In the genomic region with DNA sequence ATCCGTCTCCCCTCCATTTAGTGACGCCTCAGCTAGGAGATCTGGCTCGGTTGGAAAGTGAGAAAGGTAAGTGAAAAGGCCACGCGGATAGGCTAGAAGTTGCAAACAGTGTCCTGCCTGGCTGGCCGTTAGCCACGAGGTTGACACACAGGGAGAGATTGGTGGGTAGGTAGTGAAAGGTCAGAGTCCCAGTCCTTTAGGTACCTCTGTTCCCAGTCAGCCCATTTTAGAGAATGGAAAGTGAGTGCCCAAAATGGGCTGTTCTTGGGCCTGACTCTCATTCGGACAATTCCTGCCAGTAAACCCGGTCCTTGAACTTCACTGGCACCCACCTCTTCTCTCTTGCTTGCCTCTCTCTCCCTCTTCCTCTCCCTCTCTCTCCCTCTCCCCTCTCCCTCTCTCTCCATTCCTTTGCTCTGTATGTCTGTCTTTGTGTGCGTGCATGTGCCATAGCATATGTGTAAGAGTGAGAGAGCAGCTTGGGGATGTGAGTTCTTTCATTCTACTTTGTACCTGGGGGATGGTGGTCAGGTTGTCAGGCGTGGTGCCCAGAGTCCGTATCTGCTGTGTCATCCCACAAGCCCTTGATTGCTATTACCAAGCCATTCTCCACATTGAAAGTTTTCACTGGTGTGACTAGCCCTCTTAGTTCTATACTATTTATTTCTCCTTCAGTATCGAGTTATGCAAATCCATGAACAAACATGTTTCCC, we compare ENCODE assay signal across 8 mouse cellular contexts. TPM values are rescaled to one million over a fixed set of nuclear protein-coding genes. Genes with fewer than 3 reads are reported as not detected.
DNase-seq lines count a peak whose midpoint lies in the region; ATAC-seq and TF ChIP-seq lines count a peak whose summit lies in the region.

A gene (minus strand): TSS at position 4 of the 713 bp plus-strand sequence.

- intact Hi-C loops in heart, postnatal 36 days (cut with DNase I) = loop anchor here (5.0 kb wide), 2 partner anchors 134 to 149 kb away; a partner anchor contains a TSS

- no peaks in the 10 kb centered on the region for H3K27me3 ChIP-seq in G1E (ENCODE audit: insufficient read depth, low read length)
- H3K27me3 ChIP-seq in limb, embryonic 14.5 days (ENCODE audit: control insufficient read depth, insufficient read depth, low read length) = no peaks in the 10 kb centered on the region

- H3K4me3 ChIP-seq in G1E (ENCODE audit: low read depth, low read length) = peak within 1 kb of the TSS; percentile 94
- H3K4me3 ChIP-seq in limb, embryonic 14.5 days (replicated peaks; ENCODE audit: low read length) = peak within 1 kb of the TSS; percentile 98
- peak within 1 kb of the TSS; percentile 89 for H3K4me3 ChIP-seq in olfactory bulb, adult 2 months (ENCODE audit: insufficient read depth, low read depth, low read length)

- peak within 1 kb of the TSS; percentile 75 for H3K4me2 ChIP-seq in limb, embryonic 14.5 days (replicated peaks; ENCODE audit: low read depth, low read length, severe bottlenecking)

- peaks cover 71% of the 10 kb centered on the region for H3K4me1 ChIP-seq in G1E (ENCODE audit: insufficient read depth, low read depth, low read length)
- H3K4me1 ChIP-seq in limb, embryonic 14.5 days (ENCODE audit: control insufficient read depth, insufficient read depth, low read length) = peaks cover 19% of the 10 kb centered on the region
- peaks cover 11% of the 10 kb centered on the region for H3K4me1 ChIP-seq in olfactory bulb, adult 2 months (ENCODE audit: control insufficient read depth, insufficient read depth, low read length)

- no peak for TF ChIP-seq POLR2A in limb, embryonic 14.5 days (IDR thresholded peaks at IDR 0.05; ENCODE audit: borderline replicate concordance, extremely low read depth, insufficient read depth, insufficient read length)
- peak; percentile 21; the same call in 1 of the 2 replicates for TF ChIP-seq POLR2A in olfactory bulb, adult 2 months (IDR thresholded peaks at IDR 0.05; ENCODE audit: insufficient read depth, low read depth, low read length)

- no peaks in the 10 kb centered on the region for H3K9me3 ChIP-seq in G1E (replicated peaks)
- H3K9me3 ChIP-seq in limb, embryonic 14.5 days (ENCODE audit: control insufficient read depth, low read length) = no peaks in the 10 kb centered on the region

- ATAC-seq in G1E (ENCODE audit: extremely low read depth, insufficient number of reproducible peaks, low FRiP score, poor library complexity, severe bottlenecking) = no peak
- ATAC-seq in erythroid progenitor cell, adult 5-6 weeks (replicated peaks; ENCODE audit: low FRiP score, poor library complexity, severe bottlenecking) = peak; percentile 73
- no peak; the same call in 1 of the 2 replicates for ATAC-seq in limb, embryonic 14.5 days (ENCODE audit: low FRiP score, low read depth)

- TF ChIP-seq CTCF in G1E (IDR thresholded peaks at IDR 0.05; ENCODE audit: low read depth, low read length) = no peak
- no peak for TF ChIP-seq CTCF in olfactory bulb, adult 2 months (IDR thresholded peaks at IDR 0.05; ENCODE audit: insufficient read depth, low read depth, low read length)

- DNase-seq in kidney, adult 18-20 months = peak; percentile 23
- no peak for DNase-seq in kidney, adult 9 months
- DNase-seq in G1E (ENCODE audit: low spot score) = no peak
- DNase-seq in heart, postnatal 36 days = no peak
- no peak for DNase-seq in limb, embryonic 14.5 days (ENCODE audit: low spot score)
- DNase-seq in right cerebral cortex, adult 2 months (ENCODE audit: low spot score in 2 of 2) = no peak

- 21% methylated on average over 13 of the region's 13 CpGs for WGBS in limb, embryonic 14.5 days
- 17% methylated on average over 13 of the region's 13 CpGs for WGBS in olfactory bulb, adult 2 months

- peak within 1 kb of the TSS; percentile 95 for H3K9ac ChIP-seq in limb, embryonic 14.5 days (ENCODE audit: low read depth, low read length, severe bottlenecking)

- H3K27ac ChIP-seq in limb, embryonic 14.5 days (replicated peaks; ENCODE audit: low read depth, low read length) = peak within 1 kb of the TSS; percentile 84
- H3K27ac ChIP-seq in olfactory bulb, adult 2 months (ENCODE audit: insufficient read depth, low read depth, low read length) = peak within 1 kb of the TSS; percentile 82

- peaks cover 58% of the 10 kb centered on the region for H3K36me3 ChIP-seq in G1E (replicated peaks)
- H3K36me3 ChIP-seq in limb, embryonic 14.5 days (ENCODE audit: control insufficient read depth, insufficient read depth, low read length) = peaks cover 8% of the 10 kb centered on the region

RNA-seq across cellular contexts. Expression of the gene that starts here (rescaled TPM):
- total RNA-seq in G1E (2014; fragmentation: Nextera tagmentation) = 126 and 142 TPM in 2 replicates
- 152 and 196 TPM in 2 replicates for total RNA-seq in G1E (2017)
- 42.1 and 68.8 TPM in 2 replicates for polyA plus RNA-seq in G1E (2012)
- total RNA-seq in erythroid progenitor cell, adult 5-6 weeks (2015; ENCODE audit: low replicate concordance) = 25.9 and 71.7 TPM in 2 replicates
- total RNA-seq in erythroid progenitor cell, adult 5-6 weeks (2017; ENCODE audit: low replicate concordance) = 43.9 and 168 TPM in 2 replicates
- total RNA-seq in heart, postnatal 36 days (2021) = 10 to 100 TPM; 75.8 to 96.2 TPM
- polyA plus RNA-seq in limb, embryonic 14.5 days (2012; rRNA removed) = 179 and 199 TPM in 2 replicates
- 143 and 147 TPM in 2 replicates for polyA plus RNA-seq in limb, embryonic 14.5 days (2014; fragmentation: Nextera tagmentation; extraction: Ambion mirVana)
- not detected in 2 replicates for polyA plus RNA-seq in olfactory bulb, adult 2 months (2012; ENCODE audit: insufficient read depth, insufficient read length, low replicate concordance, missing spikeins)
